Mouse (Mus musculus) MEL (cell line): ENCODE data around the gene Prkcq.

Source experiments
- CHD1 ChIP-seq: IDR thresholded peaks from 2 replicates; pipeline ENCODE4 v1.6.1; 2012; ENCODE audit warnings: low read depth, mild to moderate bottlenecking, inconsistent platforms, low read length, improper control_type of control experiment
- CTCF ChIP-seq, 3 experiments: IDR thresholded peaks in 2 of 3; conservative IDR thresholded peaks in 1 of 3; 2 replicates each; pipeline ENCODE4 v1.5.1; 2011 to 2012; ENCODE audit warnings: low read length in 3 of 3, low read depth in 2 of 3, mild to moderate bottlenecking in 2 of 3, improper control_type of control experiment in 1 of 3, inconsistent platforms in 1 of 3, mixed read lengths in 1 of 3, moderate library complexity in 1 of 3; ENCODE audit not compliant: control insufficient read depth in 1 of 3, insufficient read depth in 1 of 3, poor library complexity in 1 of 3, severe bottlenecking in 1 of 3
- EP300 ChIP-seq, 2 experiments: IDR thresholded peaks; 2 replicates each; pipeline ENCODE4 v1.6.1; 2011; ENCODE audit warnings: improper control_type of control experiment in 2 of 2, low read length in 2 of 2, low read depth in 1 of 2, mild to moderate bottlenecking in 1 of 2
- HCFC1 ChIP-seq: IDR thresholded peaks from 2 replicates; pipeline ENCODE4 v1.6.1; 2012; ENCODE audit warnings: low read depth, mild to moderate bottlenecking, inconsistent platforms, low read length, improper control_type of control experiment, moderate library complexity
- MAX ChIP-seq: IDR thresholded peaks from 2 replicates; pipeline ENCODE4 v1.6.1; 2011; ENCODE audit warnings: low read length, improper control_type of control experiment
- POLR2A ChIP-seq, 2 experiments: IDR thresholded peaks; 2 replicates each; pipeline ENCODE4 v1.6.1; 2011 to 2012; ENCODE audit warnings: low read length in 2 of 2, mild to moderate bottlenecking in 2 of 2, control low read depth in 1 of 2, improper control_type of control experiment in 1 of 2, low read depth in 1 of 2, moderate library complexity in 1 of 2; ENCODE audit not compliant: control insufficient read depth in 1 of 2, insufficient read depth in 1 of 2, poor library complexity in 1 of 2
- SIN3A ChIP-seq: IDR thresholded peaks from 2 replicates; pipeline ENCODE4 v1.6.1; 2012; ENCODE audit warnings: low read length, improper control_type of control experiment, inconsistent platforms
- TAL1 ChIP-seq: IDR thresholded peaks from 2 replicates; pipeline ENCODE4 v1.6.1; 2012; ENCODE audit warnings: mild to moderate bottlenecking, inconsistent platforms, low read length, moderate library complexity, mixed read lengths
- TBP ChIP-seq: IDR thresholded peaks from 2 replicates; pipeline ENCODE4 v1.8.0; 2011; ENCODE audit warnings: low read depth, low read length, improper control_type of control experiment

DNA sequence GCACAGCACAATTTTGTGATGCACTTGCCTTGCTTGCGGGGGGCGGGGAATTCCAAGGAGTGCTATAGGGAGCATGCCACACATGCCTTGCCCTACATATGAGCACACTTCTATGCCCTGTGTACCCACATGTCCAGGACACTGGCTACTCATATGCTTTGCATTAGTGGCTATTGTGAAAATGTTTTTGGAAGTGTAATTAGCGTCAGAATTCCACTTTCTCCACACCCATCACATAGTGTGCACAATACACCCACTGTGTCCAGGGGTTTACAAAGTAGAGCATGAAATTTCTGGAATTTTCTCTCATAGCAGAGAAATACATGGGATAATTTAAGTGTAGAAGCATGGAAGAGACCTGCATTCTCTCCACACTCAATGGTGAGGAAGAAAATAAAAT lies 7.7 kb upstream of the Prkcq start:
- TF ChIP-seq CTCF (IDR thresholded peaks at IDR 0.05 in 2 of 3, conservative IDR thresholded peaks at IDR 0.05 in 1 of 3; ENCODE audit: control insufficient read depth in 1 of 3, insufficient read depth in 1 of 3, low read depth in 2 of 3, low read length in 3 of 3, poor library complexity in 1 of 3, severe bottlenecking in 1 of 3) (no peak), TAL1 (no peak), POLR2A (IDR thresholded peaks at IDR 0.05; ENCODE audit: control insufficient read depth in 1 of 2, insufficient read depth in 1 of 2, low read depth in 1 of 2, low read length in 2 of 2, poor library complexity in 1 of 2) (no peak), TBP (no peak), MAX (no peak), SIN3A (no peak), EP300 (IDR thresholded peaks at IDR 0.05; ENCODE audit: low read depth in 1 of 2, low read length in 2 of 2) (no peak), CHD1 (no peak), HCFC1 (no peak)
